Mouse (Mus musculus) cerebellum, adult 2 months (tissue): Measurements from ENCODE around the gene Slc18a2. TPM values are rescaled to one million over a fixed set of nuclear protein-coding genes. Genes with fewer than 3 reads are reported as not detected.

Source experiments
- DNase-seq, 2 experiments: peaks; one replicate each; pipeline ENCODE4 v3.0.0; 2021
- H3K27ac ChIP-seq: fragments of 200-500 bp; 2 replicates; pipeline ENCODE4 v1.5.1; 2012; ENCODE audit warnings: low read length, control low read depth, inconsistent platforms; ENCODE audit not compliant: insufficient read depth
- H3K27me3 ChIP-seq: fragments of 200-500 bp; 2 replicates; pipeline ENCODE4 v1.6.1; 2012; ENCODE audit warnings: inconsistent platforms, mild to moderate bottlenecking, low read length, moderate library complexity; ENCODE audit not compliant: control insufficient read depth, insufficient read depth
- H3K4me1 ChIP-seq: fragments of 200-500 bp; 2 replicates; pipeline ENCODE4 v1.6.1; 2011; ENCODE audit warnings: low read length; ENCODE audit not compliant: control insufficient read depth, insufficient read depth
- H3K4me3 ChIP-seq: fragments of 200-500 bp; replicated peaks from 2 replicates; pipeline ENCODE3; 2011; ENCODE audit warnings: mild to moderate bottlenecking, low read depth, low read length, control low read depth; ENCODE audit not compliant: insufficient read depth
- CTCF ChIP-seq: fragments of 200-500 bp; IDR thresholded peaks from 2 replicates; pipeline ENCODE4 v1.5.1; 2011; ENCODE audit warnings: low read depth, mild to moderate bottlenecking, control low read depth, low read length, moderate library complexity, borderline replicate concordance; ENCODE audit not compliant: insufficient read depth
- POLR2A ChIP-seq: fragments of 200-500 bp; IDR thresholded peaks from 2 replicates; pipeline ENCODE4 v1.6.1; 2011; ENCODE audit warnings: low read length, control low read depth, borderline replicate concordance; ENCODE audit not compliant: insufficient read depth
- WGBS: fragments of 180-500 bp; shearing (Covaris S2); methylation state at CpG from one replicate; pipeline ENCODE4 v1.1.7; 2018; 5-methylcytosine and 5-hydroxymethylcytosine counted together
- polyA plus RNA-seq: library from polyadenylated mRNA; depleted of rRNA; stranded (reverse); fragments of >200 nt; gene quantifications from 2 replicates; pipeline ENCODE4 v1.2.3, GENCODE M21; 2012

Gene Slc18a2
- polyA plus RNA-seq, 1 experiment, result 5.2 TPM

GRCm38 (mm10) chr19:59263171-59263570, 2.5 kb downstream of the Slc18a2 start:
- DNase-seq, result no peak
- Histone ChIP-seq H3K4me1 (no peaks in the 10 kb centered on the region), H3K27me3 (no peaks in the 10 kb centered on the region), H3K4me3 (no peak overlapping the region), H3K27ac (no peak overlapping the region)
- TF ChIP-seq POLR2A, result no peak
- no peak for TF ChIP-seq CTCF
- 54% methylated on average over 9 of the region's 9 CpGs for WGBS

GRCm38 (mm10) chr19:59264838-59265532, 4.3 kb downstream of the Slc18a2 start:
- no peak overlapping the region for H3K4me3 ChIP-seq
- TF ChIP-seq CTCF, result no peak
- TF ChIP-seq POLR2A, result no peak
- H3K27ac ChIP-seq, result no peak overlapping the region
- no peaks in the 10 kb centered on the region for H3K4me1 ChIP-seq
- DNase-seq, result no peak
- 72% methylated on average over 9 of the region's 9 CpGs for WGBS
- no peaks in the 10 kb centered on the region for H3K27me3 ChIP-seq

- H3K4me1 ChIP-seq, result no peaks in the 10 kb centered on the region
- DNase-seq, result no peak
- 64% methylated on average over 6 of the region's 6 CpGs for WGBS
- H3K27me3 ChIP-seq, result no peaks in the 10 kb centered on the region
- H3K4me3 ChIP-seq, result no peak overlapping the region
- TF ChIP-seq CTCF, result no peak
- no peak for TF ChIP-seq POLR2A
- H3K27ac ChIP-seq, result no peak overlapping the region
Measured at GRCm38 (mm10) chr19:59265907-59266306, 5.2 kb downstream of the Slc18a2 start.

GRCm38 (mm10) chr19:59267417-59267963, 6.8 kb downstream of the Slc18a2 start:
- Histone ChIP-seq H3K27me3 (no peaks in the 10 kb centered on the region), H3K27ac (no peak overlapping the region), H3K4me3 (no peak overlapping the region), H3K4me1 (no peaks in the 10 kb centered on the region)
- no peak for DNase-seq
- TF ChIP-seq POLR2A (no peak), CTCF (no peak)
- WGBS, result 14% methylated on average over 5 of the region's 5 CpGs

- H3K4me3 ChIP-seq, result no peak overlapping the region
- WGBS, result 88% methylated on average over 7 of the region's 7 CpGs
- no peaks in the 10 kb centered on the region; the same call in 1 of the 2 replicates for H3K27me3 ChIP-seq
- TF ChIP-seq CTCF, result no peak
- no peak for TF ChIP-seq POLR2A
- no peaks in the 10 kb centered on the region for H3K4me1 ChIP-seq
- no peak for DNase-seq
- H3K27ac ChIP-seq, result no peak overlapping the region
Measured at GRCm38 (mm10) chr19:59273190-59273589, 12.5 kb downstream of the Slc18a2 start.

- no peak for DNase-seq
- TF ChIP-seq POLR2A (no peak), CTCF (no peak)
- Histone ChIP-seq H3K4me1 (no peaks in the 10 kb centered on the region), H3K27me3 (no peaks in the 10 kb centered on the region; the same call in 1 of the 2 replicates), H3K4me3 (no peak overlapping the region), H3K27ac (no peak overlapping the region)
- WGBS, result 45% methylated on average over 7 of the region's 7 CpGs
Measured at GRCm38 (mm10) chr19:59276354-59276753, 15.7 kb downstream of the Slc18a2 start.

- H3K27ac ChIP-seq, result no peak overlapping the region
- DNase-seq, result peak in 1 of 2 experiments; percentile 2
- no peak overlapping the region for H3K4me3 ChIP-seq
- H3K4me1 ChIP-seq, result no peaks in the 10 kb centered on the region
- no peaks in the 10 kb centered on the region for H3K27me3 ChIP-seq
- TF ChIP-seq POLR2A (no peak), CTCF (no peak)
Measured at GRCm38 (mm10) chr19:59280841-59281240, 20.1 kb downstream of the Slc18a2 start.

GRCm38 (mm10) chr19:59282001-59282400, 21.3 kb downstream of the Slc18a2 start:
- TF ChIP-seq POLR2A, result no peak
- TF ChIP-seq CTCF, result no peak
- WGBS, result 83% methylated on average over 3 of the region's 3 CpGs

More at GRCm38 (mm10) chr19:59282001-59282400, 21.3 kb downstream of the Slc18a2 start:
- H3K4me3 ChIP-seq, result no peak overlapping the region
- no peaks in the 10 kb centered on the region for H3K4me1 ChIP-seq
- H3K27me3 ChIP-seq, result no peaks in the 10 kb centered on the region
- DNase-seq, result no peak
- H3K27ac ChIP-seq, result no peak overlapping the region
